Mouse (Mus musculus): ENCODE measurements at regions not wholly inside any gene's neighbourhood (a gene's known extent, or its start where the extent isn't known, plus 50 kb on each side); places are given as distances from the start of the nearest gene placed in this dataset.

DNA sequence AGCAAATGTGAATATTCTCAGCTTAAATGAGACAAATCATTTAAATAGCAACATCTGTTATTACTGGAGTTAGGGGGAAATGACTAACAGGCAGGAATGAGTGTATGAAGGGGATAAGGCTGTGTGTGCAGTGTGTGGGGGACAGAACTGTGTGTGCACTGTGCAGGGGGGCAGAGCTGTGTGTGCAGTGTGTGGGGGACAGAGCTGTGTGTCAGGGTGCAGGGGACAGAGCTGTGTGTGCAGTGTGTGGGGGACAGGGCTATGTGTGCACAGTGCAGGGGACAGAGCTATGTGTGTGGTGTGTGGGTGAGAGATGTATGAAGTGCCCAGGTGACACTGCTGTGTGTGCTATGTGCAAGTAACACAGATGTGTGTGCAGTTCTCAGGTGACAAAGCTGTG is 66.7 kb upstream of the Cops8 start:
- ATAC-seq (replicated peaks; ENCODE audit: low read depth, poor library complexity, severe bottlenecking): no peak

DNA sequence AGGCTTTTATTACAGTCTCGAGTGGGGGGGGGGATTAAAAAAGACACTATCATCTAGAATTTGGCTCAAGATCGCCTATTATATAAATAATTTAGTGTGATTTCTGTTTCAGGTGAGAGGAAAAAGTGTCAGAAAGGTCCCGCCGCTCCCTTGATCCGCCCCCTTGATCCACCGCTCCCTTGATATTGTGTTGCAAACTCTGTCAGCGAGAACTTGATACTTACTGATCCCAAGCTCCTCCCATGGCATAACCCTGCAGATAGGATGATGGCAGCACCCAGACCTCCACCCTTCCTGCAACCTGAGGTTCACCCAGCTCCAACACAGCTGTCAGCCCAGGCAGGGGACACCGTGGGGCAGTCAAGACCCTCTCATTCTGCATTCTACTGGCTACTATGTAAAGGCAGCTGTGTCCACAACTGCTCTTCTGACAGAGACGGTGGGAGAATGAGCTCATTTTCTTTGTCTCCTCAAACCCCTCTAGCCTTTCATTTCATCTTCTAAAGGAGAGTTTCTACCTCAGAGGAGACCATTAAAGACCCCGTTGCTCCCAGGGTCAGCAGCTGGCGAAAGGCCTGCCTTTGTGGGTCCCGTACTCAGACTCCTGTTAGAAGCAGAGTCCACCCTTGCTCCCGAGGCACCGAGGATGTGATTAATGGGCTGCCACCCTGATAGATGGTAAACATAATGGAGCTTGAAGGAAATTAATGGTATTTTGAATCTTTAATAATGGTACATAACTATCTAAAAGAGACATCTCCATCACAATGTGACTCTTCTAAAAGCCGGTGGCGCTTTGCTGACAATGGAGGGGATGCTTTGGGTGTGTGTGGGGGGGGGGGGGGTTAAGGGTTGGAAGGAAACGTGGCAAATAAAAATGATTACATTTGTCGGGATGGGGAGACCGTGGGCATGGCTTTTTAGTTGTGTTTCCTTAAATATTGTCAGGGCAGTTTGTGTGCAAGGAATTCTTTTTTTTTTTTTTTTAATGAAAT is 58.7 kb upstream of the Cops8 start:
- no peak for ATAC-seq (replicated peaks; ENCODE audit: low read depth, poor library complexity, severe bottlenecking)

GRCm38 (mm10) chr1:90544821-90545536 is 57.8 kb upstream of the Cops8 start:
- no peak for ATAC-seq (replicated peaks; ENCODE audit: low read depth, poor library complexity, severe bottlenecking)

DNA sequence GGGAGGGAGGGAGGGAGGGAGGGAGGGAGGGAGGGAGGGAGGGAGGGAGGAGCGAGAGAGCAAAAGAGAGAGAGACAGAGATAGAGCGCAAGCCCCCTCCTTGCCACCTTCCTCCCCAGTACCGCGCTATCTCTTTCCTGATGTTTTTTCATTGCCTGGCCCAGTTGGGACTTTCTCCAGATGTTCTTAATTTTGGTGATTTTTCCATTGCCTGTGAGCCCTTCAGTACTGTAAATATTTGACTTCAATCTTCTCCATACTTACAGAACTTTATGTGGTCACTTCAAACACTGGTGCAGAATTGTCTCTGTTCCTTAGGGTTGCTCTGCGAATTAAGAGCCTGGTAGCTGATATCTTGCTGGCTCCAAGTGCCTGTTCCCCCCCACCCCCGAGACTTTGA is 50.1 kb upstream of the Cops8 start:
- ATAC-seq (replicated peaks; ENCODE audit: low read depth, poor library complexity, severe bottlenecking): no peak
